Mouse (Mus musculus) cerebellum, adult 11-12 months (tissue): ENCODE data around the gene Spef2.
"Not testable (repeated sequence)": the region's sequence is repeated elsewhere in the genome, so short reads cannot be mapped to it uniquely, and the experiment has no call there.

Experiments
- DNase-seq: peaks from one replicate; pipeline ENCODE4 v3.0.0; 2022

Spef2 gene

DNA sequence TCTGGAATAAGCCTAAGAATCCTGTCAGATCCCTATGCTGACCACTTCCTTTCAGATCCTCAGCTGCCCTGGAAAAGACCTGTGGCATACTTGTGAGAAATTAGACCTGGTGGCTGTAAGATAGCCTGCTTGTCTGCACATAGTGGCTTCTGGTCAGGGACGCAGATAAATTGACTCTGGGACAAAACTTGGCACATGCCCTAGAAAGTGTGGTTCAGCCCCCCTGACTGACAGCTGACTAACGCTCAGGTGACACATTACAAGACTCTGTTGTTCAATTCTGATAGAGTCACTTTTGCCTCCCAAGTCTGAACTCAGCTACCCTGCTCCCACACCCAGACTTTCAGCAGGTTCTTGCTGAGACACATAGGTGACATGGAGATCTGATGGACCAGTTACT lies 83.7 kb downstream of the Spef2 start:
- DNase-seq, result not testable (repeated sequence)

- DNase-seq, result no peak
Observed at GRCm38 (mm10) chr15:9661215-9661614, 87.5 kb downstream of the Spef2 start.

DNA sequence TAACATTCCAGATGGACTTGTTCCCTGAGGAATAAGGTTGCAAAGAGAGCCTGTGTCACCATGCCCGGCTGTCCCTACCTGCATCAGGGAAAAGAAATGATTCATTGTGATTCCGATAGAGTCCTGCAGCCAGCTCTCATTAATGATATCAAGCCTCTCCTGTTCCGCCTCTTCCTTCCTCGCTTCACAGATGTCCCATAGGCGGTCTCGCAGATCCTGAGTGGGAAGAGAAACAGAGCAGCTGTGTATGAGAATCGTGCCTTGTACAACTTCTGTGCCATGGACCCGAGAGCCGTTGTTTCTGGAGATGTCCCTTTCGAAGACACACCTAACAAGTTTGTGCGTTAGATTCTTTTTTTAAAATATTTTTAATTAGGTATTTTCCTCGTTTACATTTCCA lies 114.2 kb downstream of the Spef2 start:
- DNase-seq, result no peak

GRCm38 (mm10) chr15:9631657-9632056 lies 117.0 kb downstream of the Spef2 start:
- DNase-seq, result no peak

DNA sequence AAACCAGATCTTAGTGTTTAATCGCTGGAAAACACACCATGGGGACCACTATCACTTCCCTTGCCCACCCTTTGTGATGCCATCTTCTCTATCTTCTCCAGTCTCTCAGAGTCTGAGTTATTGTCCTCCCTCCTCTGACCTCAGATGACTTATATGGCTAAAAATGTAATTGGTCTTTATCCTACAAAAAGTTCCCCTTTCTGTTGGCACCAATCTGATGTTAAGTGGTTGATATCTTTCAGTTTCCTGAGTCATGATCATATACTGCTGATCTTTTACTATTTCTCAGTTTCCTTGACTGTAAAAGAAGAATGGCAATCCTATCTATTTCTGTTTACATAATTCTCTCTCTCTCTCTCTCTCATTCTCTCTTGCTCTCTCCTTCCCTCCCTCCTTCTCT lies 119.0 kb downstream of the Spef2 start:
- no peak for DNase-seq

DNA sequence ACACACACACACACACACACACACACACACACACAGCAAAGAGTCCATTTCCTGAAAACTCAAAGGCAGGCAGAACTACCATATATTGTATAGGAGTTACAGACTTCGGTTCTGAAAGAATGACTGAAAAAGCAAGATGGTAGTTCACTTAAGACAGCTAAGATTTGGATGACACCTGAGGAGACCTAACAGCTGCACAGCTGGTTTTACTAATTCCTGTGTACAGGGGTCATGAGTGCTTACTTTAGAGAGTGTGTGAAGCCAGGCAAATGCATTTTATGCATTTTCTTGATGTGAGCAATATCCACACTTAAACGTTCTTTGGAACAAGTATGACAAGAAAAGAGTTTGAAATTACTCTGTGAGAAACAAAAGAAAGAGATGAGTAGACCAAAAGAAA lies 124.0 kb downstream of the Spef2 start:
- DNase-seq, result no peak

- no peak for DNase-seq
Observed at GRCm38 (mm10) chr15:9608177-9608576, 140.5 kb downstream of the Spef2 start.

DNA sequence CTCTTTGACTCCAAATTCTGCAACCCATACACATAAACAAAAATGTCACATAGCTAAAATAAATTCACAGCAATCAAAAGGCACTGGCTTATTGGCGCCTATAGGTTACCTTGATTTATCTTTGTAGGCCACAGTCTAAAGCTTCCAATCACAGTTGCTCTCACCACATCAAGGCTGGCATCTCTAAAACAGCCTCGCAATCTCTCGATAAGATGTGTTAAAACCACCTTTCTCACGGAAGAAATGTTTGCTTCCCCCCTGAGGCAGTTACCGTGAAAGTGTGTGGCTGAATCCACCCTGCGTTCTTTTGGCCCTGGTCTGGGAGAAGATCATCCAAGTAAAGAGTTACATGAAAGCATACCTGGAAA lies 148.6 kb downstream of the Spef2 start:
- DNase-seq, result no peak

GRCm38 (mm10) chr15:9599382-9600087 lies 149.1 kb downstream of the Spef2 start:
- no peak for DNase-seq

GRCm38 (mm10) chr15:9596298-9597060 lies 152.2 kb downstream of the Spef2 start:
- DNase-seq, result no peak

GRCm38 (mm10) chr15:9589939-9590338 lies 158.7 kb downstream of the Spef2 start:
- DNase-seq, result no peak

- DNase-seq, result no peak
Observed at GRCm38 (mm10) chr15:9580470-9581280, 168.0 kb downstream of the Spef2 start.

DNA sequence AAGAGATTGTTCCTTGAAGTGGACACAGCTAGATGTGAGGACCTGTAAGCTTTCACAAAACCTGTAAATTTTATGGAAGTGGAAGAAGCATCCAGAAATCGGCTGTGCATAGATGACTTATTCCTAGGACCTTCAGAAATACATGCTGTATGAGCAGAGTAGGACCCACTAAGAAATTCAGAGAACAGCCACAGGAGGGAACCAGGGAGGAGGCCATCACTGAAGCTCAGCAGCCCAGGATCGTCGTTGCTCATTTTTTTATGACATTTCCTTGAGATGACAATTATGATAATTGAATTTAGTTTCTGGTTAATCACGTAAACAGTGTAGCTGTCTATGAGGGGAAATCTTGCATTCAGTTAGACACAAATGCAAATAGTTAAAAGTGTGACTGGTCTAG lies 171.4 kb downstream of the Spef2 start:
- DNase-seq, result no peak

DNA sequence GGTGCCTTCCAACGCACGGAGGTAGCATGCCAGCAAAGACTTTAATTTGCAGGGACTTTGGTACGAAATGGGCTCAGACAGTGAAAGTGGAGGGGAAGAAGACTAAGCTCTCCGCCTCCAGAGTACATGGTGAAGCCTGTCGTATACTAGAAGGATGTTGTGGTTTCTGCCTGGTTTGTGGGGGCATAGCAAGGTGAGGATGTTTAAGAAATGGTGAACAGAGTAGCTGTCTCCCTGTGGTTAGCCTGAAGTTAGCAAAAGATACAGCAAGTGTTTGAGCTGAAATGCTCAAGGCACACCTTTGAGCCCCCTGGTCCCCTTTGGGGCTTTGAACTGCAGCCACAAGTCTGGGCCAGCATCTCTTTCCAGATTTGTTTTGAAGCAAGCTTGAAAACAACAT lies 173.9 kb downstream of the Spef2 start:
- no peak for DNase-seq

DNA sequence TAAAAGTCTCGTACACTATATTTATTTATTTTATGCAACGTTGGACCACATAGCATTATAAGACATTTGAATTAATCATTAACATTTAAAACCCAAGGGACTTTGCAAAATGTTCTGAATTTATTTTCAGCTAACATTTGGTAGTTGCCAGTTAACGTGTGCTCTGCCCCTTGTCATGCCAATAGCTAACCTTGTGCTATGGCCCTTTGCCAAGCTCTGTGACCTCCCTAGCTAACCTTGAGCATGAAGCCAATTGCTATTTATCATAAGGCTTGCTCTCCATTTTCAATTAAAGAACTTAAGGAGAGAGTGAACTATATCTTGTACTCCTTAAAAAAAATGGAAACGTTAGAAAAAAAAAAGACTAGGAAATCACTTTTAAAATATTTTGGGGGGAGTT lies 175.3 kb downstream of the Spef2 start:
- DNase-seq, result no peak

GRCm38 (mm10) chr15:9572664-9573063 lies 176.0 kb downstream of the Spef2 start:
- DNase-seq, result no peak

GRCm38 (mm10) chr15:9571896-9572295 lies 176.8 kb downstream of the Spef2 start:
- no peak for DNase-seq

GRCm38 (mm10) chr15:9567316-9567715 lies 181.4 kb downstream of the Spef2 start:
- DNase-seq, result no peak

GRCm38 (mm10) chr15:9565396-9565795 lies 183.3 kb downstream of the Spef2 start:
- DNase-seq, result no peak

GRCm38 (mm10) chr15:9564156-9564555 lies 184.5 kb downstream of the Spef2 start:
- no peak for DNase-seq

DNA sequence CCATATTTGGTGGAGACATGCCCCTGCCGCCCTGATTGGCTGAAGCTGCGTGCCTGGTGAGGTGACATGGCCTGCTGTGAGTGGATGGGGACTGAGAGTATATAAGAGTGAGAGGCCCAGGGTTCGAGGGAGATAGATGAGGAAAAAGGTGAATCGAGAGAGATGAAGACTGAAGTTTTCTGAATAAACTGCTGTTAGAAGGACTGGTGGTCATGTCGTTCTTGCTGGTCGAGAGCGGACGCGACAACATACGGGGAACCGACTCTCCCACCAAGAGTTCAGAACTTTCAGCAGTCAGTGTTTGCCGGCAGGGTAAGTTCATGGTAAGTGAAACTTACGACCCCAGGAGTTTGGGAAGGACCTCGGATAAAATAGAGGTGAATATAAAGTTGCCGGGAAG lies 191.4 kb downstream of the Spef2 start:
- not testable (repeated sequence) for DNase-seq

DNA sequence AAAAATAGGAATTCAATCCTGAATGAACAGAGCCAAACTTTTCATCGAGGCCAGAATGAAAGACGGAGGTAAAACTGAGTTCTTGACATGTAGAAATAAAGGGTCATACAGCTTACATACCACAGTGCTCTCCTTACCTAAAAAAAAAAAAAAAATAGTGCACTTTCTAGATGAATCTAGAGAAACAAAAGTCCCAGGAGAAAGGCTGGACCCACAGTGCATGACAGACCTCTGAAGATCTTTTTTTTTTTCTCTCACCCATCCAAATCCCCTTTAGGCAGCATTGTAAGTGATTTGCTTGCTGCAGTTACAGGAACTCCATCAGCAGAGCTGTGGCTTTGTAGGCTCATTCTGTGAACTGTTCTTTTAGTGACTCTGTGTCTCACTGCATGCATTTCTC lies 199.7 kb downstream of the Spef2 start:
- no peak for DNase-seq

GRCm38 (mm10) chr15:9535200-9535599 lies 213.5 kb downstream of the Spef2 start:
- DNase-seq, result no peak
